Mouse (Mus musculus) lung, adult 2 months (tissue): ENCODE results near the gene Dars2.

Experiments
- CTCF ChIP-seq: fragments of 200-500 bp; IDR thresholded peaks from 2 replicates; pipeline ENCODE4 v1.5.1; 2011; ENCODE audit warnings: mild to moderate bottlenecking, low read length, control low read depth; ENCODE audit not compliant: insufficient read depth
- POLR2A ChIP-seq: fragments of 200-500 bp; IDR thresholded peaks from 2 replicates; pipeline ENCODE4 v1.6.1; 2011; ENCODE audit warnings: low read depth, mild to moderate bottlenecking, control low read depth, low read length, borderline replicate concordance; ENCODE audit errors: extremely low read depth

- TF ChIP-seq CTCF: no peak
- TF ChIP-seq POLR2A: no peak
Observed at GRCm38 (mm10) chr1:161006471-161006870, 64.0 kb downstream of the Dars2 start.
